Mouse (Mus musculus) heart, adult 2 months (tissue): ENCODE measurements around the gene Coro6. TPM values are rescaled to one million over a fixed set of nuclear protein-coding genes. Genes with fewer than 3 reads are reported as not detected.

Experiments used
- DNase-seq, 2 experiments: peaks; one replicate each; pipeline ENCODE4 v3.0.0; 2021
- H3K27ac ChIP-seq: fragments of 200-600 bp; 2 replicates; pipeline ENCODE4 v1.8.1; 2022
- H3K27me3 ChIP-seq: fragments of 200-500 bp; 2 replicates; pipeline ENCODE4 v1.6.1; 2012; ENCODE audit warnings: mild to moderate bottlenecking, low read length, inconsistent platforms, mixed read lengths; ENCODE audit not compliant: control insufficient read depth, insufficient read depth
- H3K36me3 ChIP-seq: fragments of 200-500 bp; 2 replicates; pipeline ENCODE4 v1.6.1; 2012; ENCODE audit warnings: low read length, inconsistent platforms; ENCODE audit not compliant: control insufficient read depth, insufficient read depth
- H3K4me1 ChIP-seq: fragments of 200-500 bp; 2 replicates; pipeline ENCODE4 v1.6.1; 2011; ENCODE audit warnings: low read length; ENCODE audit not compliant: control insufficient read depth, insufficient read depth
- H3K4me3 ChIP-seq: fragments of 200-600 bp; 2 replicates; pipeline ENCODE4 v1.8.1; 2022
- H3K79me2 ChIP-seq: fragments of 200-500 bp; replicated peaks from 2 replicates; pipeline ENCODE4 v1.6.1; 2012; ENCODE audit warnings: mild to moderate bottlenecking, inconsistent platforms, low read length, moderate library complexity, mixed read lengths; ENCODE audit not compliant: control insufficient read depth, insufficient read depth
- H3K9ac ChIP-seq: fragments of 200-500 bp; 2 replicates; pipeline ENCODE4 v1.6.1; 2012; ENCODE audit warnings: low read depth, mild to moderate bottlenecking, control low read depth, inconsistent platforms, low read length, mixed read lengths
- CTCF ChIP-seq: fragments of 200-600 bp; IDR thresholded peaks from 2 replicates; pipeline ENCODE4 v1.8.1; 2022; ENCODE audit warnings: antibody characterized with exemption, mild to moderate bottlenecking, moderate library complexity
- EP300 ChIP-seq: fragments of 200-500 bp; IDR thresholded peaks from 2 replicates; pipeline ENCODE4 v1.6.1; 2011; ENCODE audit warnings: low read depth, low read length, control low read depth; ENCODE audit not compliant: insufficient read depth
- POLR2A ChIP-seq: fragments of 200-500 bp; IDR thresholded peaks from 2 replicates; pipeline ENCODE4 v1.6.1; 2011; ENCODE audit warnings: mild to moderate bottlenecking, low read depth, low read length, control low read depth; ENCODE audit not compliant: insufficient read depth
- WGBS: fragments of 180-500 bp; shearing (Covaris S2); methylation state at CpG from one replicate; pipeline ENCODE4 v1.1.7; 2018; 5-methylcytosine and 5-hydroxymethylcytosine counted together
- intact Hi-C: fragments of 180-260 bp; cut with DNase I; formaldehyde crosslinking; loops from one replicate; pipeline ENCODE4 v1.15.1; 2025
- polyA plus RNA-seq: library from polyadenylated mRNA; depleted of rRNA; stranded (reverse); fragments of >200 nt; gene quantifications from 2 replicates; pipeline ENCODE4 v1.2.3, GENCODE M21; 2012
- total RNA-seq, 2 experiments: library from RNA; stranded (reverse); gene quantifications; 2 replicates each; pipeline ENCODE4 v1.2.3; 2021

Gene Coro6
- total and polyA plus RNA-seq, 3 experiments = 207 to 482 (median 213) TPM

DNA sequence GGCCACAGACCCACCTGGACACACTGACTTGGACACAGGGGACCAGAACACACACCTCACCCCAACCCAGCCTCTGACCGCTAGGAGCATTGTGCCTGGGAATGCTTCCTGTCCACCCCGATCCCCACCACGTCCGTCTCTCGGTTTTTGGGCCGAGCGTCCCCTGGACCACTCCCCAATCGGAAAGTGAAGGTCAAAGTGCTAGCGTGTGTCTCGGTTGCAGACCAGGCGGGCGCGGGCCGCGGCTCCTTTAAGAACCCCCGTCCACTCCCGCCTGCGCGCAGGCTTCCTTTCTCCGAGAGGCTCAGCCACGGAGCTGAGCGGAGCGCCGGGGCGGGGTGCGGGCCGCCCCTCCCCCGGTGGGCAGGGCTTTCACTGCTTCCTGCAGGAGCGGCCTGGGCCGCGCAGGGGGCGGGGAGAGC, 30.7 kb downstream of the Coro6 start:
- peak overlapping the region; percentile 80 for H3K9ac ChIP-seq
- H3K36me3 ChIP-seq = no peaks in the 10 kb centered on the region; the same call in none of the 2 replicates
- H3K27me3 ChIP-seq = no peaks in the 10 kb centered on the region
- TF ChIP-seq CTCF (peak; percentile 50), POLR2A (peak; percentile 73), EP300 (peak; percentile 61; the same call in 1 of the 2 replicates)
- intact Hi-C loops = loop anchor here (2.0 to 10.0 kb wide), 4 partner anchors 114 to 312 kb away; partner anchors contain the start of genes Ssh2 and Taok1
- DNase-seq = peak; percentile 96 to 97
- WGBS = 2% methylated on average over 29 of the region's 32 CpGs
- peak overlapping the region; percentile 71 for H3K4me3 ChIP-seq
- peaks cover 7% of the 10 kb centered on the region for H3K79me2 ChIP-seq
- peak overlapping the region; percentile 96 for H3K27ac ChIP-seq
- H3K4me1 ChIP-seq = peaks cover 26% of the 10 kb centered on the region

- WGBS = 2% methylated on average over 73 of the region's 74 CpGs
- no peaks in the 10 kb centered on the region; the same call in none of the 2 replicates for H3K36me3 ChIP-seq
- H3K27me3 ChIP-seq = no peaks in the 10 kb centered on the region
- peaks cover 7% of the 10 kb centered on the region for H3K79me2 ChIP-seq
- peaks cover 32% of the 10 kb centered on the region for H3K4me1 ChIP-seq
- TF ChIP-seq CTCF = 0 out of 2 replicates have a peak, but pooled peaks have one; percentile 10
- TF ChIP-seq EP300 = no peak
- H3K9ac ChIP-seq = peak within 1 kb of the TSS; percentile 93
- peak; percentile 71 to 74 for DNase-seq
- H3K27ac ChIP-seq = peak within 1 kb of the TSS; percentile 96
- intact Hi-C loops = loop anchor here (2.0 to 10.0 kb wide), 4 partner anchors 114 to 311 kb away; partner anchors contain the start of genes Ssh2 and Taok1
- H3K4me3 ChIP-seq = peak within 1 kb of the TSS; percentile 71
Measured at GRCm38 (mm10) chr11:77493512-77494343, 31.5 kb downstream of the Coro6 start, which contains the start of gene Git1. Gene Git1 (plus strand): TSS chr11:77493562.

- H3K27me3 ChIP-seq = no peaks in the 10 kb centered on the region
- H3K36me3 ChIP-seq = no peaks in the 10 kb centered on the region; the same call in none of the 2 replicates
- intact Hi-C loops = loop anchor here (5.0 to 10.0 kb wide), 3 partner anchors 113 to 310 kb away; partner anchors contain the start of genes Ssh2 and Taok1
- H3K79me2 ChIP-seq = peaks cover 7% of the 10 kb centered on the region
- peaks cover 34% of the 10 kb centered on the region for H3K4me1 ChIP-seq
- H3K9ac ChIP-seq = peak overlapping the region; percentile 93
- peak overlapping the region; percentile 90 for H3K27ac ChIP-seq
- peak overlapping the region; percentile 61 for H3K4me3 ChIP-seq
- WGBS = 14% methylated on average over 4 of the region's 4 CpGs
- DNase-seq = no peak
- TF ChIP-seq CTCF = no peak
Measured at GRCm38 (mm10) chr11:77494344-77494676, 32.1 kb downstream of the Coro6 start.

DNA sequence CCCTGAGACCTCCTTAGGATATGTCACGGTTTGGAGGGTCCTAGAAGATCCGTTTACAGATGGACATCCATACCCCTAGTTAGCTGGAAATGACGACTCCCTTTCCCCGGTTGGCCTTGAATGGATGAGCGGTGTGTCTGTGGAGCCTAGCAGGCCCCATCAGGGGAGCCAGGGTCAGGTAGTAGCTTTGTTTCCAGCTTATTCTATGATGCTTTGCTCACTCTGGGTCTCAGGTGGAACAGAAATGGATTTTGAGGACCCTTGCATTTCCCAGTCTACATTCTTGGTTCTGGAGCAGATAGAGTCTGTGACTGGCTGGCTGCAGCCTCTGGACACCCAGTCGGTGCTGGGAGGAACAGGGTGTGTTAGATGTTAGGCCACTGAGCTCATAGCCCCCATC, 32.6 kb downstream of the Coro6 start:
- Histone ChIP-seq H3K27ac (peak overlapping the region; percentile 90), H3K27me3 (no peaks in the 10 kb centered on the region), H3K4me1 (peaks cover 34% of the 10 kb centered on the region), H3K36me3 (no peaks in the 10 kb centered on the region; the same call in none of the 2 replicates), H3K79me2 (peaks cover 7% of the 10 kb centered on the region), H3K4me3 (peak overlapping the region; percentile 61), H3K9ac (peak overlapping the region; percentile 93)
- TF ChIP-seq EP300 (no peak), CTCF (no peak), POLR2A (no peak)
- WGBS = 43% methylated on average over 6 of the region's 6 CpGs
- no peak for DNase-seq
- intact Hi-C loops = loop anchor here (5.0 to 10.0 kb wide), 3 partner anchors 113 to 310 kb away; partner anchors contain the start of genes Ssh2 and Taok1

DNA sequence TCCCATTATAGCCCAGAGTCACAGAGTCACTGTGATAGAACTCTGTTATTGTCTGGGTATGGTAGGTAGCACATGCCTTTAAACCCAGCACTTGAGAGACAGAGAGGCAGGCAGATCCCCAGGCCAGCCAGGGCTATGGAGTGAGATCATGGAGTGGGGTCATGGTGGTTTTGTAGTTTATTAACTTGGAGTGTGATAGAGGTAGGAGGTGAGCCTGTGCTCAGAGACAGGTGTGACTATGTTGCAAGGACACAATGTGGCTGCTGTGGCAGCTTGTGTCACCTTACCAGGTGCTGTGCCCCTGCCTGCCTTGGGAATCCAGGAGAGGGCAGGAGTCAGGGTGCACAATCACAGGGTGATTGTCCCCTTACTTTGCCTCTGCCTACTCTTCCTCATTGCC, 33.3 kb downstream of the Coro6 start:
- peaks cover 33% of the 10 kb centered on the region for H3K4me1 ChIP-seq
- no peak overlapping the region for H3K4me3 ChIP-seq
- intact Hi-C loops = loop anchor here (10.0 kb wide), 2 partner anchors 281 to 309 kb away; partner anchors contain the start of gene Ssh2
- TF ChIP-seq POLR2A (no peak), EP300 (no peak), CTCF (no peak)
- no peak overlapping the region for H3K9ac ChIP-seq
- H3K27me3 ChIP-seq = no peaks in the 10 kb centered on the region
- peak overlapping the region; percentile 96 for H3K27ac ChIP-seq
- H3K36me3 ChIP-seq = no peaks in the 10 kb centered on the region; the same call in none of the 2 replicates
- peaks cover 8% of the 10 kb centered on the region for H3K79me2 ChIP-seq
- no peak for DNase-seq

DNA sequence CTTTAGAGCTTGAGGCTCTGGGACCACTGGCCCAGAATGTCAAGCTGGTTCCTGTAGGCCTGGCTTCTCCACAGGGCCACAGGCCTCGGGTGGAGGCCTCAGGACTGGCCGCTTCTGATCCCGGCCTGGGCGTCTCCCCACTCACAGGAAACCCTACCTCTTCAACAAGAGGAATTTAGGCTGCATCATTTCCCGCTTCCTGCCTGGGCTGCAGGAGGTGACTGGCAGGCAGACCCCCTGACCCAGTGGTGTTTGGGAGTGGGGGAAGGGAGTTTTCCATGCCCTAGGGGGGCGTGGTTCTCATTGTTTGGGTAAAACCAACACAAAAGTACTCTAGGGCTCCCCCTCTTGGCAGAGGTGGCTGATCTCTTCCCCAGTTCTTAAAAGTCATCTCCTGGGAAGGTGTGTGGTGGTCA, 35.1 kb downstream of the Coro6 start:
- Histone ChIP-seq H3K36me3 (peaks cover 2% of the 10 kb centered on the region; the same call in 1 of the 2 replicates), H3K9ac (peak overlapping the region; percentile 64), H3K4me3 (peak overlapping the region; percentile 34; the same call in 1 of the 2 replicates), H3K27me3 (no peaks in the 10 kb centered on the region), H3K79me2 (peaks cover 8% of the 10 kb centered on the region), H3K4me1 (peaks cover 31% of the 10 kb centered on the region), H3K27ac (peak overlapping the region; percentile 96)
- intact Hi-C loops = loop anchor here (10.0 kb wide), 2 partner anchors 283 to 307 kb away; partner anchors contain the start of gene Ssh2
- DNase-seq = peak; percentile 77 to 85
- peak; percentile 75 for TF ChIP-seq CTCF
- peak; percentile 68 for TF ChIP-seq POLR2A
- TF ChIP-seq EP300 = peak; percentile 91
- 35% methylated on average over 6 of the region's 6 CpGs for WGBS
